Mouse (Mus musculus): ENCODE measurements around the gene Thada.
"Not testable (repeated sequence)": the region's sequence is repeated elsewhere in the genome, so short reads cannot be mapped to it uniquely, and the experiment has no call there.

Thada gene

GRCm38 (mm10) chr17:84297976-84298375, 168.0 kb downstream of the Thada start:
- DNase-seq (ENCODE audit: low read depth, low spot score) = no peak

- DNase-seq (ENCODE audit: low read depth, low spot score) = peak; percentile 52
These were observed 172.8 kb downstream of the Thada start for GRCm38 (mm10) chr17:84293221-84293620.

GRCm38 (mm10) chr17:84291228-84291627, 174.8 kb downstream of the Thada start:
- DNase-seq (ENCODE audit: low read depth, low spot score) = not testable (repeated sequence)

GRCm38 (mm10) chr17:84287675-84288420, 178.2 kb downstream of the Thada start:
- DNase-seq (ENCODE audit: low read depth, low spot score) = no peak

GRCm38 (mm10) chr17:84286536-84286935, 179.5 kb downstream of the Thada start:
- DNase-seq (ENCODE audit: low read depth, low spot score) = no peak

GRCm38 (mm10) chr17:84282388-84283280, 183.4 kb downstream of the Thada start:
- no peak for DNase-seq (ENCODE audit: low read depth, low spot score)

GRCm38 (mm10) chr17:84279001-84279400, 187.0 kb downstream of the Thada start:
- no peak for DNase-seq (ENCODE audit: low read depth, low spot score)

GRCm38 (mm10) chr17:84278193-84278953, 187.6 kb downstream of the Thada start:
- DNase-seq (ENCODE audit: low read depth, low spot score) = peak; percentile 34

- DNase-seq (ENCODE audit: low read depth, low spot score) = no peak
These were observed 191.0 kb downstream of the Thada start for GRCm38 (mm10) chr17:84274999-84275398.

GRCm38 (mm10) chr17:84274163-84274562, 191.8 kb downstream of the Thada start:
- no peak for DNase-seq (ENCODE audit: low read depth, low spot score)

- no peak for DNase-seq (ENCODE audit: low read depth, low spot score)
These were observed 193.3 kb downstream of the Thada start for GRCm38 (mm10) chr17:84272557-84273261.

- DNase-seq (ENCODE audit: low read depth, low spot score) = no peak
These were observed 194.3 kb downstream of the Thada start for GRCm38 (mm10) chr17:84271566-84272202.

GRCm38 (mm10) chr17:84269722-84270121, 196.3 kb downstream of the Thada start:
- DNase-seq (ENCODE audit: low read depth, low spot score) = no peak

GRCm38 (mm10) chr17:84268450-84268849, 197.6 kb downstream of the Thada start:
- no peak for DNase-seq (ENCODE audit: low read depth, low spot score)

- DNase-seq (ENCODE audit: low read depth, low spot score) = no peak
These were observed 198.4 kb downstream of the Thada start for GRCm38 (mm10) chr17:84267456-84268074.

- DNase-seq (ENCODE audit: low read depth, low spot score) = no peak
These were observed 199.7 kb downstream of the Thada start for GRCm38 (mm10) chr17:84266161-84266948.

GRCm38 (mm10) chr17:84265480-84266130, 200.4 kb downstream of the Thada start:
- DNase-seq (ENCODE audit: low read depth, low spot score) = peak; percentile 39

GRCm38 (mm10) chr17:84264305-84264704, 201.7 kb downstream of the Thada start:
- no peak for DNase-seq (ENCODE audit: low read depth, low spot score)

- no peak for DNase-seq (ENCODE audit: low read depth, low spot score)
These were observed 202.4 kb downstream of the Thada start for GRCm38 (mm10) chr17:84263591-84263990.

All from skeletal muscle tissue, adult 2 months (tissue).